Mouse (Mus musculus): ENCODE results near the gene Ccser1. TPM values are rescaled to one million over a fixed set of nuclear protein-coding genes. Genes with fewer than 3 reads are reported as not detected.
A peak's percentile ranks its signal among the peaks of the same experiment; 100 is the strongest.

Gene Ccser1
- 19.2 and 25.3 TPM in 2 replicates for polyA plus RNA-seq (2015; fragmentation: Nextera tagmentation; extraction: Ambion mirVana)

GRCm38 (mm10) chr6:61179949-61180755, at the start of gene Ccser1:
Gene Ccser1, plus strand, starts transcription at chr6:61180324.
- ATAC-seq (ENCODE audit: low FRiP score): peak; percentile 90

GRCm38 (mm10) chr6:61136436-61136835, 43.7 kb upstream of the Ccser1 start:
- no peaks in the 10 kb centered on the region for H3K9me3 ChIP-seq (replicated peaks)
- ATAC-seq (ENCODE audit: low FRiP score): no peak

More at GRCm38 (mm10) chr6:61179949-61180755, at the start of gene Ccser1:
- Histone ChIP-seq H3K27ac (replicated peaks) (peak within 1 kb of the TSS; percentile 89), H3K27me3 (replicated peaks) (no peaks in the 10 kb centered on the region), H3K9ac (replicated peaks) (peak within 1 kb of the TSS; percentile 75), H3K4me1 (peaks cover 19% of the 10 kb centered on the region), H3K36me3 (no peaks in the 10 kb centered on the region), H3K4me2 (peak within 1 kb of the TSS; percentile 66), H3K9me3 (replicated peaks) (no peaks in the 10 kb centered on the region), H3K4me3 (replicated peaks) (peak within 1 kb of the TSS; percentile 63)
- WGBS: 1% methylated on average over 86 of the region's 105 CpGs

DNA sequence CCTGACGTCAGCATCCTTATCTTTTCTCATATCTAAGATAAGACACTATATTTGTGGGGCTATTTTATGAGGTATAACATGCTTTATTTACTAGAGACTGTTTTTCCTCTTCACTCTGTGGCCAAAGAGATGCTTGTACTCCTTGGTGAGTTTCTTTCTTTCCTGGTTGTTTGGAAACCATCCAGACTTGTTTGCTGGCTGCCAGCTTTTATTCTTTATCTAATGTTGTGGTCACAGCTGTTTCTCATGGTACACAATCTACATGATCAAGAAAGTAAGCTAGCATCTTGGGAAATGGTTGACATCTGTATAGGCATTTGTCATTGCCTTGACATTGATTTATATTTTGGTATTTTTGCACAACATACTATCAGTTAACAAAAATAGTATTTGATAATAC, 37.1 kb upstream of the Ccser1 start:
- 76% methylated on average over 1 of the region's 1 CpGs for WGBS

More at GRCm38 (mm10) chr6:61136436-61136835, 43.7 kb upstream of the Ccser1 start:
- Histone ChIP-seq H3K36me3 (no peaks in the 10 kb centered on the region), H3K4me2 (no peak overlapping the region), H3K9ac (replicated peaks) (no peak overlapping the region), H3K4me1 (no peaks in the 10 kb centered on the region), H3K27me3 (replicated peaks) (no peaks in the 10 kb centered on the region), H3K4me3 (replicated peaks) (no peak overlapping the region), H3K27ac (replicated peaks) (no peak overlapping the region)
- whole genome bisulfite sequencing: 87% methylated on average over 2 of the region's 2 CpGs

DNA sequence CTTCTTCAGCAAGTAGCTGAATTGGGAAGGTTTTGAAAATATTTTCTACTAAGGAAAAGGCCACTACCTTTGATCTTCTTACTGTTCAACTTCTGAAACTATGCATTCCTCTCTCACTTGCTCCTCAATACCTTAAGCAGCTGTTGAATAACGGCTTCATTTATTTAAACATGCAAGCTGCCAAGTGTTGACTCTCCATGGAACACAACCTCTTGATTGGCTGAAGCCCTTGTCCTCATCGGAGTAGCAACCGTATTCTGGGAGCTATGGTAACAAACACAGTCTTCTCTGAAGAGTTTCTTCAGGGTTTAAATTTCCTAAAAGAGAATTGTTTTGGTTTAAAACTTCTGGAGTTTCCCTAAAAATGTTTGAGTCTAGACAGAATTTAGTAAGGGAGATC, 27.2 kb upstream of the Ccser1 start:
- Histone ChIP-seq H3K4me1 (peaks cover 3% of the 10 kb centered on the region; the same call in 1 of the 2 replicates), H3K36me3 (no peaks in the 10 kb centered on the region), H3K4me2 (no peak overlapping the region), H3K9me3 (replicated peaks) (no peaks in the 10 kb centered on the region), H3K27ac (replicated peaks) (no peak overlapping the region), H3K4me3 (replicated peaks) (no peak overlapping the region), H3K9ac (replicated peaks) (no peak overlapping the region), H3K27me3 (replicated peaks) (no peaks in the 10 kb centered on the region)
- 78% methylated on average over 3 of the region's 3 CpGs for WGBS
- no peak for ATAC-seq (ENCODE audit: low FRiP score)

More for the DNA sequence above, 37.1 kb upstream of the Ccser1 start:
- no peaks in the 10 kb centered on the region for H3K9me3 ChIP-seq (replicated peaks)
- H3K27me3 ChIP-seq (replicated peaks): no peaks in the 10 kb centered on the region
- ATAC-seq (ENCODE audit: low FRiP score): no peak
- H3K27ac ChIP-seq (replicated peaks): no peak overlapping the region
- no peak overlapping the region for H3K9ac ChIP-seq (replicated peaks)
- no peak overlapping the region for H3K4me3 ChIP-seq (replicated peaks)
- no peak overlapping the region for H3K4me2 ChIP-seq
- no peaks in the 10 kb centered on the region for H3K4me1 ChIP-seq
- H3K36me3 ChIP-seq: no peaks in the 10 kb centered on the region

DNA sequence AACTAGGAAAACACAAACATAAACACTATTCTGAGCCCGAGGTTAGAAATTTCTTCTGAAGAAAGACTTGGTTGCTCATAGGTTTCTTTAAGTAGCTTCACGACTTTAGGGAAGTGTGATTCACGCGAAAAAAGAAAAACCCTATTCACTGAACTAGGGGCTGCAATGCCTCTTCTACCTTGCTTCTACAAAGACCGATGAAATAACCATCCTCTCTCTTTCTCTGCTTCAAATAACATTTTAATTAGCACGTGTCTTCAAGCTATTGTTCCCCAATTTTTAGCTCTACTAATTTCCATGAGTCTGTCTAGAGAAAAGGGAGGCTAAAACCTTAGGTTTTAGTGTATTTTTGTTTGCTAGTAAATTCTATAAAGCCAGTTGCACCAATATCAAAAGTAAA, 25.5 kb upstream of the Ccser1 start:
- H3K4me2 ChIP-seq: no peak overlapping the region
- WGBS: 58% methylated on average over 6 of the region's 6 CpGs

GRCm38 (mm10) chr6:61155059-61155629, 25.0 kb upstream of the Ccser1 start:
- H3K27ac ChIP-seq (replicated peaks): no peak overlapping the region
- no peaks in the 10 kb centered on the region for H3K9me3 ChIP-seq (replicated peaks)
- no peaks in the 10 kb centered on the region for H3K36me3 ChIP-seq
- no peaks in the 10 kb centered on the region for H3K27me3 ChIP-seq (replicated peaks)
- 39% methylated on average over 8 of the region's 8 CpGs for WGBS
- H3K4me2 ChIP-seq: no peak overlapping the region
- H3K9ac ChIP-seq (replicated peaks): no peak overlapping the region
- no peak for ATAC-seq (ENCODE audit: low FRiP score)
- H3K4me1 ChIP-seq: peaks cover 3% of the 10 kb centered on the region; the same call in 1 of the 2 replicates
- H3K4me3 ChIP-seq (replicated peaks): no peak overlapping the region

More for the DNA sequence above, 25.5 kb upstream of the Ccser1 start:
- H3K4me3 ChIP-seq (replicated peaks): no peak overlapping the region
- no peak overlapping the region for H3K27ac ChIP-seq (replicated peaks)
- H3K9me3 ChIP-seq (replicated peaks): no peaks in the 10 kb centered on the region
- peaks cover 3% of the 10 kb centered on the region; the same call in 1 of the 2 replicates for H3K4me1 ChIP-seq
- no peak for ATAC-seq (ENCODE audit: low FRiP score)
- H3K36me3 ChIP-seq: no peaks in the 10 kb centered on the region
- H3K9ac ChIP-seq (replicated peaks): no peak overlapping the region
- H3K27me3 ChIP-seq (replicated peaks): no peaks in the 10 kb centered on the region

DNA sequence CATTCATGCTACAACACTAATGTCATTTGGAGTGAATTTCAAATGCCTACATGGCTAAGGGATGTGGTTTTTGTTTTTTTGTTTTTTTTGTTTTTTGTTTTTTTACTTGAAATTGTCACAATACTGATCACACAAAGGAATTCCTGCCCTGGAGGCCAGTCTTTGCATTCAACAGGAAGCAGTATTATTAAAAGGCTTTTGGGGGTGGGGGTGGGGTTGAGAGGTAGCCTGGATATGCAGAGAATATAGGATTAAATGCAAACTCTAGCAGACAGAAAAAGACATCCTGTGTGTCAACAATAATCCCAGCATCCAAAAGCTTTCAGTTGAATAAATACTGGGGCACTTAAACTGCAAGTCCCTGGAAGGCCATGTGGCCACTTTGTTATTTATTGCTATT, 24.4 kb upstream of the Ccser1 start:
- Histone ChIP-seq H3K36me3 (no peaks in the 10 kb centered on the region), H3K4me2 (no peak overlapping the region), H3K9ac (replicated peaks) (no peak overlapping the region), H3K27ac (replicated peaks) (no peak overlapping the region), H3K27me3 (replicated peaks) (no peaks in the 10 kb centered on the region), H3K4me3 (replicated peaks) (no peak overlapping the region), H3K4me1 (peaks cover 3% of the 10 kb centered on the region; the same call in 1 of the 2 replicates), H3K9me3 (replicated peaks) (no peaks in the 10 kb centered on the region)
- ATAC-seq (ENCODE audit: low FRiP score): no peak

DNA sequence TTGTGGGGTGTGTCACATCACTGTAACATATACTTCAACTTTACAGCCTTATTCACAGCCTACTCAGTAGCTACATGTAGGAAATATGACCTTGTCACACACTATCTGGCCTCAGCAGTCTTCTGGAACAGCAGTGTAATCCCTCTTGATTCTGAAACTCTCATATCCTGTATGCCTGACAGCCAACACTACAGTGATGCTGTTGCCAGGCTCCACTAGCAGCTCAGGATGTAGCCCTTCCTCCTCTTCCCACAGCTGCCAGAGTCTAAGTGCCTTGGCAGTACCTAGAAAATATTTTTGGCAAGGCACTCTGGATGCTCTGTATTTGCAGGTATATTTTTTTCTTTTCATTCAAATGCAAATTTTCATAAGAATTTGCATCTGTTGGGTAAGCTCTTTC, 18.0 kb upstream of the Ccser1 start:
- no peak overlapping the region for H3K9ac ChIP-seq (replicated peaks)
- ATAC-seq (ENCODE audit: low FRiP score): no peak; the same call in 1 of the 2 replicates
- no peak overlapping the region for H3K4me2 ChIP-seq
- no peak overlapping the region for H3K4me3 ChIP-seq (replicated peaks)
- H3K27ac ChIP-seq (replicated peaks): no peak overlapping the region
- no peaks in the 10 kb centered on the region for H3K27me3 ChIP-seq (replicated peaks)
- H3K9me3 ChIP-seq (replicated peaks): no peaks in the 10 kb centered on the region
- no peaks in the 10 kb centered on the region for H3K4me1 ChIP-seq
- H3K36me3 ChIP-seq: no peaks in the 10 kb centered on the region

GRCm38 (mm10) chr6:61166891-61167290, 13.2 kb upstream of the Ccser1 start:
- 89% methylated on average over 1 of the region's 1 CpGs for WGBS
- H3K4me2 ChIP-seq: no peak overlapping the region
- H3K27ac ChIP-seq (replicated peaks): no peak overlapping the region
- no peak overlapping the region for H3K4me3 ChIP-seq (replicated peaks)
- no peak overlapping the region for H3K9ac ChIP-seq (replicated peaks)
- H3K36me3 ChIP-seq: no peaks in the 10 kb centered on the region
- no peaks in the 10 kb centered on the region for H3K4me1 ChIP-seq
- no peaks in the 10 kb centered on the region for H3K9me3 ChIP-seq (replicated peaks)
- no peaks in the 10 kb centered on the region for H3K27me3 ChIP-seq (replicated peaks)
- no peak for ATAC-seq (ENCODE audit: low FRiP score)

DNA sequence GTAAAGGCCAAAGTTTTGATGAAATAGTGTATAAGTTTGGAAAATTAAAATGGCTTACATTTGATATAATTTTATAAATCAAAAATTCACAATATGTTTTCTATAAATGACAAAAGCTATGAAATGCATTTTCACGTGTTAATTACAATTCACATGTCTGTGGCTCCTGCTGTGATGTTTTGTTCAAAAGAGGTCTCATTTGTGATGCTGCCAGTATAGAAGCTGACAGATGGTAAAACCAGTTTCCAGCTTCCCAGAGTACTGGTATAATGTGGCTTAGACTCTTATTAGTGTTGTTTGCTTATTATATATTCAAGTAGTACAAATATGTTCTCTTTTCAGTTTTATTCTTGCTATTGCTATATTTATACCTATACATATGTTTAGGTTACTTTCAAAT, 4.0 kb upstream of the Ccser1 start:
- H3K4me3 ChIP-seq (replicated peaks): no peak overlapping the region
- H3K4me1 ChIP-seq: peaks cover 13% of the 10 kb centered on the region; the same call in 1 of the 2 replicates
- no peak overlapping the region for H3K9ac ChIP-seq (replicated peaks)
- no peak for ATAC-seq (ENCODE audit: low FRiP score)
- H3K27me3 ChIP-seq (replicated peaks): no peaks in the 10 kb centered on the region
- WGBS: 49% methylated on average over 1 of the region's 1 CpGs
- no peak overlapping the region for H3K4me2 ChIP-seq
- H3K27ac ChIP-seq (replicated peaks): no peak overlapping the region
- H3K36me3 ChIP-seq: no peaks in the 10 kb centered on the region
- no peaks in the 10 kb centered on the region for H3K9me3 ChIP-seq (replicated peaks)

GRCm38 (mm10) chr6:61177476-61177875, 2.6 kb upstream of the Ccser1 start:
- Histone ChIP-seq H3K36me3 (no peaks in the 10 kb centered on the region), H3K27me3 (replicated peaks) (no peaks in the 10 kb centered on the region), H3K9ac (replicated peaks) (no peak overlapping the region), H3K4me1 (peaks cover 16% of the 10 kb centered on the region), H3K27ac (replicated peaks) (no peak overlapping the region), H3K9me3 (replicated peaks) (no peaks in the 10 kb centered on the region), H3K4me3 (replicated peaks) (no peak overlapping the region), H3K4me2 (no peak overlapping the region)
- 60% methylated on average over 7 of the region's 7 CpGs for WGBS
- ATAC-seq (ENCODE audit: low FRiP score): no peak

- H3K36me3 ChIP-seq: no peaks in the 10 kb centered on the region
- H3K4me3 ChIP-seq (replicated peaks): peak overlapping the region; percentile 63
- WGBS: 3% methylated on average over 5 of the region's 5 CpGs
- peak overlapping the region; percentile 66 for H3K4me2 ChIP-seq
- no peaks in the 10 kb centered on the region for H3K27me3 ChIP-seq (replicated peaks)
- no peaks in the 10 kb centered on the region for H3K9me3 ChIP-seq (replicated peaks)
- H3K4me1 ChIP-seq: peaks cover 19% of the 10 kb centered on the region
- ATAC-seq (ENCODE audit: low FRiP score): peak; percentile 59; the same call in 1 of the 2 replicates
- peak overlapping the region; percentile 75 for H3K9ac ChIP-seq (replicated peaks)
- H3K27ac ChIP-seq (replicated peaks): peak overlapping the region; percentile 89
Observed at GRCm38 (mm10) chr6:61179641-61179948, 529 bp upstream of the Ccser1 start.

Data from neural tube, embryonic 15.5 days (tissue).